Mouse (Mus musculus) brain, embryonic 14.5 days (tissue): ENCODE measurements around the gene Mindy4.

ENCODE experiments used
- CTCF ChIP-seq: fragments of 200-500 bp; IDR thresholded peaks from 2 replicates; pipeline ENCODE4 v1.5.1; 2012; ENCODE audit warnings: inconsistent platforms, mild to moderate bottlenecking, moderate library complexity, borderline replicate concordance; ENCODE audit not compliant: insufficient read depth, insufficient read length; ENCODE audit errors: extremely low read depth
- POLR2A ChIP-seq: fragments of 200-500 bp; IDR thresholded peaks from 2 replicates; pipeline ENCODE4 v1.6.1; 2012; ENCODE audit warnings: mild to moderate bottlenecking, inconsistent platforms, borderline replicate concordance; ENCODE audit not compliant: poor library complexity, insufficient read depth, insufficient read length, severe bottlenecking; ENCODE audit errors: extremely low read depth

GRCm38 (mm10) chr6:55159256-55159655 lies 43.9 kb upstream of the Mindy4 start:
- TF ChIP-seq CTCF (no peak), POLR2A (no peak)
